Mouse (Mus musculus) CH12.LX (cell line): ENCODE measurements at regions not wholly inside any gene's neighbourhood (a gene's known extent, or its start where the extent isn't known, plus 50 kb on each side); places are given as distances from the start of the nearest gene placed in this dataset.
A peak's percentile ranks its signal among the peaks of the same experiment; 100 is the strongest.

Experiments used
- DNase-seq: peaks from one replicate; pipeline ENCODE4 v3.0.0-alpha.2; 2013; ENCODE audit errors: extremely low read depth
- H3K27ac ChIP-seq: 2 replicates; pipeline ENCODE4 v1.5.1; 2012; ENCODE audit warnings: low read depth, mild to moderate bottlenecking, control low read depth, moderate library complexity; ENCODE audit not compliant: insufficient read depth
- H3K27me3 ChIP-seq: replicated peaks from 2 replicates; pipeline ENCODE3; 2012; ENCODE audit warnings: inconsistent platforms
- H3K36me3 ChIP-seq, 2 experiments: replicated peaks in 1 of 2; 2 replicates each; pipeline versions ENCODE3 to v1.6.1; 2012; ENCODE audit warnings: inconsistent platforms in 1 of 2, low read length in 1 of 2, mild to moderate bottlenecking in 1 of 2, mixed read lengths in 1 of 2, moderate library complexity in 1 of 2; ENCODE audit not compliant: control insufficient read depth in 1 of 2, insufficient read depth in 1 of 2
- H3K4me1 ChIP-seq, 2 experiments: 2 replicates each; pipeline ENCODE4 v1.6.1; 2012; ENCODE audit warnings: inconsistent platforms in 1 of 2, moderate library complexity in 1 of 2; ENCODE audit not compliant: insufficient read depth in 2 of 2, control insufficient read depth in 1 of 2
- H3K4me2 ChIP-seq: 2 replicates; pipeline ENCODE4 v1.6.1; 2012; ENCODE audit warnings: low read depth, mild to moderate bottlenecking, control low read depth; ENCODE audit not compliant: poor library complexity, insufficient read depth, severe bottlenecking
- H3K4me3 ChIP-seq, 3 experiments: fragments of 150-350 bp in 1 of 3; sonication (generic) in 1 of 3; replicated peaks in 1 of 3; 2 replicates each; pipeline versions ENCODE3 to v1.5.1; 2011 to 2012; ENCODE audit warnings: low read depth in 2 of 3, low read length in 2 of 3, mild to moderate bottlenecking in 2 of 3, moderate library complexity in 2 of 3, control low read depth in 1 of 3, improper control_type of control experiment in 1 of 3, inconsistent platforms in 1 of 3, mixed read lengths in 1 of 3; ENCODE audit not compliant: poor library complexity in 1 of 3
- H3K79me2 ChIP-seq: replicated peaks from 2 replicates; pipeline ENCODE4 v1.6.1; 2012; ENCODE audit warnings: mild to moderate bottlenecking, moderate library complexity; ENCODE audit not compliant: control insufficient read depth, poor library complexity, insufficient read depth, severe bottlenecking; ENCODE audit errors: extremely low read depth
- H3K9ac ChIP-seq: 2 replicates; pipeline ENCODE4 v1.6.1; 2012; ENCODE audit warnings: low read depth, mild to moderate bottlenecking, control low read depth, moderate library complexity; ENCODE audit not compliant: insufficient read depth
- H3K9me3 ChIP-seq: replicated peaks from 2 replicates; pipeline ENCODE3; 2012; ENCODE audit warnings: low read length, inconsistent platforms, mixed read lengths
- BHLHE40 ChIP-seq: IDR thresholded peaks from 2 replicates; pipeline ENCODE4 v1.6.1; 2011; ENCODE audit warnings: mild to moderate bottlenecking, low read depth, low read length, improper control_type of control experiment
- CHD2 ChIP-seq: IDR thresholded peaks from 2 replicates; pipeline ENCODE4 v1.6.1; 2011; ENCODE audit warnings: low read length, improper control_type of control experiment
- CTCF ChIP-seq, 2 experiments: IDR thresholded peaks in 1 of 2; conservative IDR thresholded peaks in 1 of 2; 2 replicates each; pipeline ENCODE4 v1.5.1; 2011 to 2012; ENCODE audit warnings: low read depth in 2 of 2, low read length in 2 of 2, improper control_type of control experiment in 1 of 2, inconsistent platforms in 1 of 2, mild to moderate bottlenecking in 1 of 2, moderate library complexity in 1 of 2
- HCFC1 ChIP-seq: IDR thresholded peaks from 2 replicates; pipeline ENCODE4 v1.6.1; 2012; ENCODE audit warnings: low read depth, mild to moderate bottlenecking, inconsistent platforms, low read length, improper control_type of control experiment
- IRF4 ChIP-seq: IDR thresholded peaks from 2 replicates; pipeline ENCODE4 v1.6.1; 2014; ENCODE audit warnings: low read depth, mild to moderate bottlenecking, inconsistent platforms, low read length, improper control_type of control experiment
- JUN ChIP-seq: IDR thresholded peaks from 2 replicates; pipeline ENCODE4 v1.6.1; 2011; ENCODE audit warnings: low read depth, mild to moderate bottlenecking, low read length, improper control_type of control experiment, moderate library complexity; ENCODE audit not compliant: insufficient read depth
- KAT2A ChIP-seq: IDR thresholded peaks from 2 replicates; pipeline ENCODE4 v1.6.1; 2012; ENCODE audit warnings: low read length, improper control_type of control experiment, inconsistent platforms; ENCODE audit not compliant: insufficient replicate concordance
- MAFK ChIP-seq: IDR thresholded peaks from 2 replicates; pipeline ENCODE4 v1.6.1; 2011; ENCODE audit warnings: low read length, improper control_type of control experiment; ENCODE audit not compliant: insufficient replicate concordance
- MAX ChIP-seq: IDR thresholded peaks from 2 replicates; pipeline ENCODE4 v1.6.1; 2011; ENCODE audit warnings: low read length, improper control_type of control experiment
- MEF2A ChIP-seq: IDR thresholded peaks from 2 replicates; pipeline ENCODE4 v1.6.1; 2014; ENCODE audit warnings: low read depth, mild to moderate bottlenecking, inconsistent platforms, low read length, improper control_type of control experiment, borderline replicate concordance
- MXI1 ChIP-seq: IDR thresholded peaks from 2 replicates; pipeline ENCODE4 v1.6.1; 2011; ENCODE audit warnings: mild to moderate bottlenecking, low read depth, low read length, improper control_type of control experiment
- NELFE ChIP-seq: IDR thresholded peaks from 2 replicates; pipeline ENCODE4 v1.6.1; 2011; ENCODE audit warnings: low read depth, low read length, improper control_type of control experiment
- NRF1 ChIP-seq: IDR thresholded peaks from 2 replicates; pipeline ENCODE4 v1.6.1; 2014; ENCODE audit warnings: low read depth, mild to moderate bottlenecking, inconsistent platforms, low read length, improper control_type of control experiment, moderate library complexity
- POLR2A ChIP-seq: IDR thresholded peaks from 2 replicates; pipeline ENCODE4 v1.6.1; 2011; ENCODE audit warnings: low read depth, mild to moderate bottlenecking, improper control_type of control experiment, low read length
- POLR2AphosphoS2 ChIP-seq: IDR thresholded peaks from 2 replicates; pipeline ENCODE4 v1.6.1; 2011; ENCODE audit warnings: low read depth, low read length, improper control_type of control experiment
- RAD21 ChIP-seq: IDR thresholded peaks from 2 replicates; pipeline ENCODE4 v1.6.1; 2011; ENCODE audit warnings: low read depth, mild to moderate bottlenecking, low read length, improper control_type of control experiment, moderate library complexity
- RCOR1 ChIP-seq: conservative IDR thresholded peaks from 2 replicates; pipeline ENCODE4 v1.6.1; 2012; ENCODE audit warnings: low read depth, mild to moderate bottlenecking, inconsistent platforms, low read length, improper control_type of control experiment
- SMC3 ChIP-seq: IDR thresholded peaks from 2 replicates; pipeline ENCODE4 v1.6.1; 2011; ENCODE audit warnings: low read depth, low read length, improper control_type of control experiment
- ZMIZ1 ChIP-seq: IDR thresholded peaks from 2 replicates; pipeline ENCODE4 v1.6.1; 2012; ENCODE audit warnings: low read depth, mild to moderate bottlenecking, inconsistent platforms, low read length, improper control_type of control experiment
- ZNF384 ChIP-seq: IDR thresholded peaks from 2 replicates; pipeline ENCODE4 v1.6.1; 2012; ENCODE audit warnings: low read depth, low read length, improper control_type of control experiment, inconsistent platforms
- dilution Hi-C: fragments of 300-500 bp; cut with MboI; formaldehyde crosslinking; loops from 2 replicates; pipeline ENCODE4 v1.14.3; 2020; ENCODE audit warnings: low sequenced_read_pairs; ENCODE audit not compliant: extremely low pct_unique_long_range_greater_than_20kb, extremely low pct_ligation_motif_present
- in situ Hi-C: fragments of 300-500 bp; cut with MboI; formaldehyde crosslinking; loops from 3 replicates; pipeline ENCODE4 v1.14.3; 2019; ENCODE audit warnings: low sequenced_read_pairs, low pct_ligation_motif_present, low pct_unique_long_range_greater_than_20kb, mixed read lengths

DNA sequence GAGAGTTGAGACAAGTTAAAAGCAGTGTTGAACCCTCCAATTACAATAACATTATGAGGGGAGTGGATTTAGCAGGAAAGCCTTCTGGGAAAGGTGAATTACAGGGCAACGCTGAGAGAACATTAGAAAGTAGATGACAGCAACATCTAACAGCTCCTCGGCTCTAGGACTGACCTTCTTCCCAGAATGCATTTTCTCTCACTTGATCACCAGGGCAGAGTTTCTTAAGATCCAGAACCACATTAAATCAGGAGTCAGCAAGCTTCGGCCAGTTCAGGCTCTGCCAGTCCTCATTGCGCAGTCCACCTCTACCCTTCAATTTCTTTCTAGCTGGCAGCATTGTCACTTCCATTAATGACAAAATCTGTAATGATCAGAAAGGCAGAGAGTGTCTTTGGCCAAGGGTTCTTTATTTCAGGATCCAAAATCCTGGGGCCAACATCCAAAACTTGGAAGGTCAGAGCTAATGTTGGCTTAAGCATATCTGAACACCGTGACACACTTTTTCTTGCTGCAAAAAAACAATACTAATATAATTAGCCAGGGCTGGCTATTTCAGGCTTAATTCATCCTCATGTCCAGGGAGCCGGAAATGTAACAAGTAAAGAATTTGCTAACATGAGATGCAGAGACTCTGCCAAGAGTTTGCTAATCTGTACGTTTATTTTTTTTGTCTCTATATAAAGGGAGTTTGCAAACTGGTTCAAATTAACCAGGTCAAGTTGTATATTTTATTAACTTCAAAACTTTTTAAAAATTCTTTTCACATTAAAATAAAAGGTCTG, 483.8 kb downstream of the Meis1 start:
- in situ Hi-C loops (no loop called here), dilution Hi-C loops (no loop called here)
- H3K9me3 ChIP-seq = no peaks in the 10 kb centered on the region
- H3K4me1 ChIP-seq = no peaks in the 10 kb centered on the region
- no peak overlapping the region for H3K4me3 ChIP-seq
- no peaks in the 10 kb centered on the region for H3K79me2 ChIP-seq
- H3K27me3 ChIP-seq = no peaks in the 10 kb centered on the region
- no peak overlapping the region for H3K9ac ChIP-seq
- no peaks in the 10 kb centered on the region for H3K36me3 ChIP-seq
- no peak for TF ChIP-seq ZNF384
- no peak for TF ChIP-seq NELFE
- TF ChIP-seq POLR2A = no peak
- no peak for TF ChIP-seq ZMIZ1
- no peak for TF ChIP-seq JUN
- no peak for TF ChIP-seq KAT2A
- TF ChIP-seq MXI1 = no peak
- TF ChIP-seq HCFC1 = no peak
- no peak for TF ChIP-seq BHLHE40
- TF ChIP-seq CHD2 = no peak
- no peak for TF ChIP-seq MAX
- no peak for TF ChIP-seq RCOR1
- TF ChIP-seq POLR2AphosphoS2 = no peak
- TF ChIP-seq IRF4 = no peak
- TF ChIP-seq NRF1 = no peak
- TF ChIP-seq MAFK = no peak
- no peak for DNase-seq
- H3K27ac ChIP-seq = no peak overlapping the region
- H3K4me2 ChIP-seq = no peak overlapping the region

DNA sequence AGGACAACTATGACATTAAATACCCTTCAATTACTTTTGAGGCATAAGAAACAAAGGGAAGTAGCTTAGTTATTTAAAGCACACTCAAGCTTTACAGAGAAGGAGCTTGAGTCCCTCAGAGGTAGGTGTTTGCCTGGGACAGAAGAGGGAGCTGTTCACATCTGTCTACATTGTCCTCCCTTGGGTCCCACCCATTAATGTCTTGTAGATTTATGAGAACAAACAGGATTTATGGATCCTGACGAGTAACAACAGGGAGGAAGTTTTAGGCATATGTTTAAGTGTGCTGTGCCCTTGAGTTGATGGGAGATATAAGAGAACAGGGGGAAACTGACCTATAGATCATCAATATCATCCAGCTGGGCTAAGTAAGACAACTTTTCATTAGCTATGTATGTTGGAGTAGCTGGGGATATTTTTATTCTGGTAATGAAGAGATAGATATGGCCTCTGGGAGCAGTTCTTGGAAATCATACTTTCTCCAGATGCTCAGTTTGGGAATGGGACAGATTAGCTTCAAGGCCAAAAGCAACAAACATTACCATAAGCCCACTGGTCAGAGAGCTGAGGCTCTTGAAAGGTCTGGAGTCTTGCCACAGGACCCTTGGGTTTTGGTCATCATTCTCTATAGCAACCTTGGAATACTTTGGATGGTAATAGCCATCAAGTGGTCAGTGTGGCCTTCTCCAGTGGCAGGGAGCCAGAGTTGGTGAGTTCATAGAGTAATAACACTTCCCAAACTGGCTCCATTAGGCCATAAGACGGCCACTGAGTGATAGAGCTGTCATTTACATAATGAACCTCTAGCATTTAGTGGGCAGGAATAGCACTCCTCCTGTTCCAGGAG, 487.3 kb downstream of the Meis1 start:
- Histone ChIP-seq H3K4me1 (peaks cover 0 to 3% of the 10 kb centered on the region in 2 experiments; a peak in 1 of 4 replicates), H3K27ac (no peak overlapping the region), H3K79me2 (no peaks in the 10 kb centered on the region), H3K4me3 (no peak overlapping the region), H3K4me2 (no peak overlapping the region), H3K9me3 (no peaks in the 10 kb centered on the region), H3K27me3 (no peaks in the 10 kb centered on the region), H3K9ac (no peak overlapping the region), H3K36me3 (no peaks in the 10 kb centered on the region)
- in situ Hi-C loops = no loop called here
- TF ChIP-seq CTCF (conservative IDR thresholded peaks at IDR 0.05 in 1 of 2, IDR thresholded peaks at IDR 0.05 in 1 of 2; ENCODE audit: low read depth in 2 of 2, low read length in 2 of 2) = peak in 1 of 2 experiments; percentile 25; a peak in 2 of 4 replicates
- TF ChIP-seq SMC3 = 0 out of 2 replicates have a peak, but pooled peaks have one; percentile 4
- no peak for TF ChIP-seq ZMIZ1
- TF ChIP-seq RAD21 = peak; percentile 9
- no peak for TF ChIP-seq MEF2A
- TF ChIP-seq, all 38 proteins: peak for 3
- no peak for DNase-seq
- dilution Hi-C loops = no loop called here
